In the genomic region with DNA sequence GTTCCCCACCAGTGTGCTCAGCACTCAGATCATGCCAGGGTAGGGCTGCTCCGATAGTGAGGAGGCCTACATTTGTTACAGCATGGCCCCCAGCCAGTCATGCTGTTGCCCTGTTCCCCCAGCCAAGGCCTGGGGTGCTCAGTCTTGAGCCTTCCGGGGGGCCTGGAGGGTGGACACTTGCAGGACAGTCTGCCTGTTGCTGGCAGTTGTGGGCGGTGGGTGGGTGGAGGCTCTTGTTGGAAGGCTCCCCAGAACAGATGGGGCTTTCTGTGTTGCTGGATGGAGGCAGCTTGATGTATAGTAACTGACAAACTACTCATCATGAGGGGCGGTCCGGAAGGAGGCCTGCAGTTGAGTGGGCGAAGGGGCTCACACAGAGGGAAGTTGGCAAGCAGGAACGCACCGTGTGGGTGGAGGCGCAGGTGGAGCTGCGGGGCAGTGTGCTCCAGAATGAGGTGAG, we compare ENCODE assay signal across 10 mouse cellular contexts. TPM values are rescaled to one million over a fixed set of nuclear protein-coding genes. Genes with fewer than 3 reads are reported as not detected.
DNase-seq lines count a peak whose midpoint lies in the region; ATAC-seq lines count a peak whose summit lies in the region.
"Had no signal": no experiment of that assay in that cellular context is flagged by ENCODE, and none has a peak within 500 bp of the region (broad histone marks: within the 10 kb centered on the region; RNA-seq: fewer than 3 reads in every experiment).

No protein-coding gene starts in this region.

- peak; percentile 11 for DNase-seq in CD4-positive, CD25-positive, alpha-beta regulatory T cell, adult 2 months (ENCODE audit: low read depth, low spot score)
- DNase-seq in cerebellum, postnatal 10 days = peak; percentile 80 to 90
- DNase-seq in layer of hippocampus, adult 9-11 months = peak; percentile 91
- peak; percentile 57 for DNase-seq in right cerebral cortex, postnatal 14 days
- no peak for DNase-seq in kidney, postnatal 25 days
- no peak for DNase-seq in adrenal gland, postnatal 14 days

- ATAC-seq in CD4-positive, CD25-positive, alpha-beta regulatory T cell, adult 4 months = no peak
- ATAC-seq in megakaryocyte, adult 5-6 weeks (ENCODE audit: poor library complexity, severe bottlenecking) = no peak
- ATAC-seq: activated CD4-positive, CD25-positive, alpha-beta regulatory T cell, adult 4 months had no signal

RNA-seq across cellular contexts. Expression of a gene that starts 21.4 kb away (rescaled TPM):
- polyA plus RNA-seq in CD4-positive, CD25-positive, alpha-beta regulatory T cell, adult 4 months (2017; shearing (Covaris generic)) = not detected
- total RNA-seq in megakaryocyte, adult 5-6 weeks (2015) = not detected in 2 replicates
- not detected in 2 replicates for total RNA-seq in megakaryocyte, adult 5-6 weeks (2017)
- total RNA-seq in adrenal gland, postnatal 14 days (2021) = not detected in 2 replicates
- polyA plus RNA-seq: activated CD4-positive, CD25-positive, alpha-beta regulatory T cell, adult 4 months; liver, embryonic 14.5 days had no signal

Comparison
In these comparisons a context has a peak if more than half of its experiments do, and no peak if none do; other contexts are left out.
1. DNase-seq: peak in CD4-positive, CD25-positive, alpha-beta regulatory T cell, adult 2 months (single experiment), cerebellum, postnatal 10 days (2 of 2), layer of hippocampus, adult 9-11 months (single experiment) and right cerebral cortex, postnatal 14 days (single experiment); none in kidney, postnatal 25 days (0 of 2) and adrenal gland, postnatal 14 days (single experiment).